17 mouse cellular contexts compared by ENCODE assay signal in the genomic region with DNA sequence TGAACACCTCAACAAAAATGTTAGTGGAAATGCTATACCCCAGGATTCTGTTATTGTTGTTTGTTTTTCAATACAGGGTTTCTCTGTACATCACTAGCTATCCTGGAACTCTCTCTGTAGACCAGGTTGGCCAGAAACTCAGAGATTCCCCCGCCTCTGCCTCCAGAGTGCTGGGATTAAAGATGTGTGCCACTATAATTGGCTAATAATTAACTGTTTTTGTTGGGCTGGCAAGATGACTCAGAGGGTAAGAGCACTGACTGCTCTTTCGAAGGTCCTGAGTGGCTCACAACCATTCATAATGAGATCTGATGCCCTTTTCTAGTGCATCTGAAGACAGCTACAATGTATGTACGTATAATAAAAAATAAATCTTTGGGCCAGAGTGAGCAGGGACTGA.
A peak's percentile ranks its signal among the peaks of the same experiment; 100 is the strongest.
DNase-seq lines count a peak whose midpoint lies in the region; ATAC-seq and TF ChIP-seq lines count a peak whose summit lies in the region.
"Had no signal": no experiment of that assay in that cellular context is flagged by ENCODE, and none has a peak within 500 bp of the region (broad histone marks: within the 10 kb centered on the region; RNA-seq: fewer than 3 reads in every experiment).

No protein-coding gene starts in this region.

- peaks cover 15% of the 10 kb centered on the region for H3K4me1 ChIP-seq in heart, embryonic 11.5 days (ENCODE audit: control insufficient read depth, insufficient read depth, low read length)
- peaks cover 10% of the 10 kb centered on the region for H3K4me1 ChIP-seq in heart, embryonic 16.5 days (ENCODE audit: control insufficient read depth, insufficient read depth, low read length)
- H3K4me1 ChIP-seq in heart, adult 2 months (ENCODE audit: control insufficient read depth, insufficient read depth, low read length) = peaks cover 2% of the 10 kb centered on the region
- H3K4me1 ChIP-seq in liver, adult 2 months (ENCODE audit: control insufficient read depth, insufficient read depth, low read length) = no peaks in the 10 kb centered on the region; the same call in 1 of the 2 replicates
- H3K4me1 ChIP-seq in lung, adult 2 months (ENCODE audit: control insufficient read depth, insufficient read depth, low read length) = no peaks in the 10 kb centered on the region
- H3K4me1 ChIP-seq: embryonic facial prominence, embryonic 12.5 days; forebrain, embryonic 15.5 days; hindbrain, embryonic 15.5 days had no signal

- DNase-seq in heart, postnatal 36 days = no peak
- no peak for DNase-seq in heart, adult 2 months
- peak; percentile 66 for DNase-seq in liver, adult 2 months (ENCODE audit: extremely low read depth, low read depth, low spot score)
- no peak for DNase-seq in liver
- DNase-seq in lung, adult 2 months = no peak
- DNase-seq: adrenal gland, postnatal 10 days; cerebellum, adult 11-12 months; cerebellum, adult 9-10 months; cerebellum, postnatal 25 days; gastrocnemius, postnatal 36 days; kidney, adult 8-10 months had no signal

- no peak for TF ChIP-seq CTCF in heart, adult 2 months (IDR thresholded peaks at IDR 0.05)
- no peak for TF ChIP-seq CTCF in liver, adult 2 months (IDR thresholded peaks at IDR 0.05; ENCODE audit: low read depth, low read length)
- TF ChIP-seq CTCF in lung, adult 2 months (IDR thresholded peaks at IDR 0.05; ENCODE audit: insufficient read depth, low read length) = no peak

- WGBS in heart, embryonic 11.5 days (ENCODE audit: insufficient replicate concordance) = 86% methylated on average over 3 of the region's 3 CpGs
- 84% methylated on average over 3 of the region's 3 CpGs for WGBS in heart, embryonic 16.5 days
- WGBS in heart, adult 2 months = 94% methylated on average over 3 of the region's 3 CpGs
- WGBS in liver, adult 2 months = 40% methylated on average over 3 of the region's 3 CpGs
- 85% methylated on average over 3 of the region's 3 CpGs for WGBS in lung, adult 2 months

- peak overlapping the region; percentile 62; the same call in 1 of the 2 replicates for H3K27ac ChIP-seq in heart, embryonic 11.5 days (ENCODE audit: low read depth, low read length)
- H3K27ac ChIP-seq in heart, embryonic 16.5 days (ENCODE audit: low read length) = peak overlapping the region; percentile 70
- H3K27ac ChIP-seq in heart, adult 2 months = no peak overlapping the region; the same call in 1 of the 2 replicates
- H3K27ac ChIP-seq in liver, adult 2 months (replicated peaks; ENCODE audit: insufficient read depth, low read depth, low read length) = no peak overlapping the region
- H3K27ac ChIP-seq: embryonic facial prominence, embryonic 12.5 days; forebrain, embryonic 15.5 days; hindbrain, embryonic 15.5 days had no signal

- TF ChIP-seq POLR2A in heart, adult 2 months (IDR thresholded peaks at IDR 0.05; ENCODE audit: insufficient read depth, low read depth, low read length) = no peak
- TF ChIP-seq POLR2A in liver, adult 2 months (IDR thresholded peaks at IDR 0.05; ENCODE audit: extremely low read depth, insufficient read depth, low read length) = no peak
- no peak for TF ChIP-seq POLR2A in lung, adult 2 months (IDR thresholded peaks at IDR 0.05; ENCODE audit: borderline replicate concordance, extremely low read depth, low read depth, low read length)

- peaks cover 6% of the 10 kb centered on the region; the same call in 1 of the 2 replicates for H3K79me2 ChIP-seq in heart, adult 2 months (replicated peaks; ENCODE audit: control insufficient read depth, insufficient read depth, low read length)
- H3K79me2 ChIP-seq in liver, adult 2 months (ENCODE audit: control insufficient read depth, insufficient read depth, low read length) = peaks cover 25% of the 10 kb centered on the region; the same call in 1 of the 2 replicates

- H3K4me2 ChIP-seq in heart, embryonic 11.5 days = no peak overlapping the region
- H3K4me2 ChIP-seq in heart, embryonic 16.5 days (ENCODE audit: low read depth, low read length) = no peak overlapping the region
- H3K4me2 ChIP-seq: embryonic facial prominence, embryonic 12.5 days; forebrain, embryonic 15.5 days; hindbrain, embryonic 15.5 days had no signal

- H3K4me3 ChIP-seq in heart, embryonic 11.5 days (ENCODE audit: low read depth, low read length) = no peak overlapping the region
- H3K4me3 ChIP-seq in heart, embryonic 16.5 days (ENCODE audit: low read length) = no peak overlapping the region
- no peak overlapping the region for H3K4me3 ChIP-seq in heart, adult 2 months
- H3K4me3 ChIP-seq in liver, adult 2 months (ENCODE audit: insufficient read depth, low read depth, low read length) = no peak overlapping the region
- H3K4me3 ChIP-seq in lung, adult 2 months (replicated peaks; ENCODE audit: extremely low read depth, low read depth, low read length) = no peak overlapping the region
- H3K4me3 ChIP-seq: embryonic facial prominence, embryonic 12.5 days; forebrain, embryonic 15.5 days; hindbrain, embryonic 15.5 days had no signal

- ATAC-seq in heart, embryonic 11.5 days (replicated peaks; ENCODE audit: insufficient number of reproducible peaks, low FRiP score, low TSS enrichment) = no peak
- no peak for ATAC-seq in heart, embryonic 16.5 days (replicated peaks; ENCODE audit: extremely low read depth, insufficient read depth, low FRiP score)
- ATAC-seq: forebrain, embryonic 15.5 days; intestine, embryonic 16.5 days had no signal

- H3K27me3 ChIP-seq in heart, embryonic 11.5 days (ENCODE audit: control insufficient read depth, insufficient read depth, low read length) = no peaks in the 10 kb centered on the region
- H3K27me3 ChIP-seq in heart, embryonic 16.5 days (ENCODE audit: control insufficient read depth, insufficient read depth, low read length) = no peaks in the 10 kb centered on the region
- no peaks in the 10 kb centered on the region for H3K27me3 ChIP-seq in heart, adult 2 months (ENCODE audit: control insufficient read depth, insufficient read depth, low read length)
- no peaks in the 10 kb centered on the region for H3K27me3 ChIP-seq in liver, adult 2 months (ENCODE audit: control insufficient read depth, insufficient read depth, low read length)
- H3K27me3 ChIP-seq: embryonic facial prominence, embryonic 12.5 days; forebrain, embryonic 15.5 days; hindbrain, embryonic 15.5 days had no signal

- no peaks in the 10 kb centered on the region for H3K36me3 ChIP-seq in heart, embryonic 11.5 days (ENCODE audit: control insufficient read depth, insufficient read depth, low read length)
- H3K36me3 ChIP-seq in heart, embryonic 16.5 days (ENCODE audit: control insufficient read depth, insufficient read depth) = peaks cover 5% of the 10 kb centered on the region
- no peaks in the 10 kb centered on the region; the same call in none of the 2 replicates for H3K36me3 ChIP-seq in heart, adult 2 months (ENCODE audit: control insufficient read depth, insufficient read depth, low read length)
- H3K36me3 ChIP-seq in liver, adult 2 months (ENCODE audit: control insufficient read depth, insufficient read depth, low read length) = no peaks in the 10 kb centered on the region

- intact Hi-C loops in heart, postnatal 36 days (cut with DNase I) = no loop called here
- intact Hi-C loops in heart, adult 2 months (cut with DNase I) = no loop called here

- no peak overlapping the region for H3K9ac ChIP-seq in heart, embryonic 11.5 days (ENCODE audit: low read depth, low read length)
- H3K9ac ChIP-seq in heart, embryonic 16.5 days (ENCODE audit: low read length) = no peak overlapping the region
- H3K9ac ChIP-seq in heart, adult 2 months (ENCODE audit: low read depth, low read length) = no peak overlapping the region
- H3K9ac ChIP-seq in liver, adult 2 months (ENCODE audit: low read depth, low read length) = no peak overlapping the region
- H3K9ac ChIP-seq: embryonic facial prominence, embryonic 12.5 days; forebrain, embryonic 15.5 days; hindbrain, embryonic 15.5 days had no signal

- H3K9me3 ChIP-seq in heart, embryonic 11.5 days (replicated peaks; ENCODE audit: control insufficient read depth, low read length) = no peaks in the 10 kb centered on the region
- no peaks in the 10 kb centered on the region for H3K9me3 ChIP-seq in heart, embryonic 16.5 days (replicated peaks; ENCODE audit: control insufficient read depth, low read length)
- H3K9me3 ChIP-seq: embryonic facial prominence, embryonic 12.5 days; forebrain, embryonic 15.5 days; hindbrain, embryonic 15.5 days had no signal

- no peak for TF ChIP-seq EP300 in heart, adult 2 months (IDR thresholded peaks at IDR 0.05; ENCODE audit: insufficient read depth, low read depth, low read length)

Comparison
In these comparisons a context has a peak if more than half of its experiments do, and no peak if none do; other contexts are left out.
1. H3K27ac ChIP-seq: peak in heart, embryonic 11.5 days (single experiment) and heart, embryonic 16.5 days (single experiment); none in heart, adult 2 months (single experiment) and liver, adult 2 months (single experiment).